Comparison of ENCODE assay signal across 8 mouse cellular contexts in genomic region chr2:152828011-152828370, GRCm38 (mm10). TPM values are rescaled to one million over a fixed set of nuclear protein-coding genes. Genes with fewer than 3 reads are reported as not detected.
DNase-seq lines count a peak whose midpoint lies in the region; ATAC-seq and TF ChIP-seq lines count a peak whose summit lies in the region.

No protein-coding gene starts in this region.

- no peak for TF ChIP-seq CTCF in liver, adult 2 months (IDR thresholded peaks at IDR 0.05; ENCODE audit: low read depth, low read length)

- peaks cover 19% of the 10 kb centered on the region for H3K4me1 ChIP-seq in liver, adult 2 months (ENCODE audit: control insufficient read depth, insufficient read depth, low read length)
- peaks cover 57% of the 10 kb centered on the region for H3K4me1 ChIP-seq in forebrain, embryonic 10.5 days
- H3K4me1 ChIP-seq in kidney, embryonic 14.5 days (ENCODE audit: control insufficient read depth, insufficient read depth, low read length) = peaks cover 56% of the 10 kb centered on the region
- peaks cover 48% of the 10 kb centered on the region for H3K4me1 ChIP-seq in midbrain, embryonic 12.5 days

- H3K36me3 ChIP-seq in liver, adult 2 months (ENCODE audit: control insufficient read depth, insufficient read depth, low read length) = peaks cover 1% of the 10 kb centered on the region; the same call in 1 of the 2 replicates
- H3K36me3 ChIP-seq in forebrain, embryonic 10.5 days (replicated peaks) = peaks cover 49% of the 10 kb centered on the region
- H3K36me3 ChIP-seq in kidney, embryonic 14.5 days (ENCODE audit: control insufficient read depth, insufficient read depth, low read length) = peaks cover 25% of the 10 kb centered on the region
- H3K36me3 ChIP-seq in midbrain, embryonic 12.5 days = 0 out of 2 replicates have a peak, but pooled peaks cover 7% of the 10 kb centered on the region

- H3K4me3 ChIP-seq in liver, adult 2 months (ENCODE audit: insufficient read depth, low read depth, low read length) = peak overlapping the region; percentile 84
- peak overlapping the region; percentile 81 for H3K4me3 ChIP-seq in forebrain, embryonic 10.5 days
- peak overlapping the region; percentile 57 for H3K4me3 ChIP-seq in kidney, embryonic 14.5 days (ENCODE audit: low read length)
- H3K4me3 ChIP-seq in midbrain, embryonic 12.5 days = peak overlapping the region; percentile 76

- no peaks in the 10 kb centered on the region for H3K9me3 ChIP-seq in forebrain, embryonic 10.5 days
- H3K9me3 ChIP-seq in kidney, embryonic 14.5 days (ENCODE audit: control insufficient read depth, low read length) = no peaks in the 10 kb centered on the region
- H3K9me3 ChIP-seq in midbrain, embryonic 12.5 days = no peaks in the 10 kb centered on the region

- 20% methylated on average over 4 of the region's 4 CpGs for WGBS in liver, adult 2 months
- 80% methylated on average over 4 of the region's 4 CpGs for WGBS in forebrain, embryonic 10.5 days
- 36% methylated on average over 4 of the region's 4 CpGs for WGBS in kidney, embryonic 14.5 days
- WGBS in midbrain, embryonic 12.5 days = 78% methylated on average over 4 of the region's 4 CpGs

- TF ChIP-seq POLR2A in liver, adult 2 months (IDR thresholded peaks at IDR 0.05; ENCODE audit: extremely low read depth, insufficient read depth, low read length) = no peak

- peak overlapping the region; percentile 75 for H3K9ac ChIP-seq in liver, adult 2 months (ENCODE audit: low read depth, low read length)
- 0 out of 2 replicates have a peak overlapping the region, but pooled peaks have one; percentile 1 for H3K9ac ChIP-seq in kidney, embryonic 14.5 days (ENCODE audit: low read depth, low read length)
- H3K9ac ChIP-seq in midbrain, embryonic 12.5 days (replicated peaks) = peak overlapping the region; percentile 85; the same call in 1 of the 2 replicates

- peaks cover 28% of the 10 kb centered on the region; the same call in 1 of the 2 replicates for H3K79me2 ChIP-seq in liver, adult 2 months (ENCODE audit: control insufficient read depth, insufficient read depth, low read length)

- H3K27me3 ChIP-seq in liver, adult 2 months (ENCODE audit: control insufficient read depth, insufficient read depth, low read length) = no peaks in the 10 kb centered on the region
- H3K27me3 ChIP-seq in forebrain, embryonic 10.5 days (ENCODE audit: poor library complexity, severe bottlenecking) = no peaks in the 10 kb centered on the region; the same call in 1 of the 2 replicates
- H3K27me3 ChIP-seq in kidney, embryonic 14.5 days (ENCODE audit: control insufficient read depth, insufficient read depth, low read length) = no peaks in the 10 kb centered on the region
- no peaks in the 10 kb centered on the region for H3K27me3 ChIP-seq in midbrain, embryonic 12.5 days

- DNase-seq in liver, adult 2 months (ENCODE audit: extremely low read depth, low read depth, low spot score) = no peak
- no peak for DNase-seq in liver
- no peak for DNase-seq in forebrain, embryonic 10.5 days (ENCODE audit: extremely low spot score, low spot score)
- DNase-seq in right cerebral cortex, postnatal 14 days = no peak

- no peak for ATAC-seq in kidney, embryonic 14.5 days (ENCODE audit: low FRiP score, low TSS enrichment)
- no peak for ATAC-seq in midbrain, embryonic 12.5 days (ENCODE audit: low FRiP score, low read depth)
- ATAC-seq in activated CD4-positive, CD25-positive, alpha-beta regulatory T cell, adult 4 months = no peak
- no peak for ATAC-seq in cerebellum, adult (ENCODE audit: insufficient number of reproducible peaks, low FRiP score, low TSS enrichment)

- peak overlapping the region; percentile 85 for H3K4me2 ChIP-seq in kidney, embryonic 14.5 days (replicated peaks; ENCODE audit: low read depth, low read length)
- H3K4me2 ChIP-seq in midbrain, embryonic 12.5 days (replicated peaks) = peak overlapping the region; percentile 61

- peak overlapping the region; percentile 95 for H3K27ac ChIP-seq in liver, adult 2 months (replicated peaks; ENCODE audit: insufficient read depth, low read depth, low read length)
- H3K27ac ChIP-seq in forebrain, embryonic 10.5 days = peak overlapping the region; percentile 62; the same call in 1 of the 2 replicates
- peak overlapping the region; percentile 49; the same call in 1 of the 2 replicates for H3K27ac ChIP-seq in kidney, embryonic 14.5 days (ENCODE audit: low read depth, low read length)
- H3K27ac ChIP-seq in midbrain, embryonic 12.5 days (replicated peaks) = no peak overlapping the region

RNA-seq across cellular contexts. Expression of gene Bcl2l1, which starts 3.5 kb away (rescaled TPM):
- total RNA-seq in liver, adult 2 months (2014; rRNA removed) = 14.9 and 16.1 TPM in 2 replicates
- 30.4 and 33.8 TPM in 2 replicates for polyA plus RNA-seq in liver, adult 2 months (2012; rRNA removed)
- 98.5 and 104 TPM in 2 replicates for polyA plus RNA-seq in forebrain, embryonic 10.5 days (2016; fragmentation: Nextera tagmentation; extraction: Ambion mirVana)
- 66.9 and 96.1 TPM in 2 replicates for polyA plus RNA-seq in kidney, embryonic 14.5 days (2014; fragmentation: Nextera tagmentation; extraction: Ambion mirVana)
- 156 and 168 TPM in 2 replicates for polyA plus RNA-seq in midbrain, embryonic 12.5 days (2016; fragmentation: Nextera tagmentation; extraction: Ambion mirVana)
- 10 to 100 TPM; 52.4 to 59.9 TPM for polyA plus RNA-seq in activated CD4-positive, CD25-positive, alpha-beta regulatory T cell, adult 4 months (2017; shearing (Covaris generic))

RNA-seq across cellular contexts. Expression of gene Tpx2, which starts 19.8 kb away (rescaled TPM):
- 0.18 and 1.1 TPM in 2 replicates for total RNA-seq in liver, adult 2 months (2014; rRNA removed)
- 0.04 TPM in 1 of 2 replicates, not detected in the other for polyA plus RNA-seq in liver, adult 2 months (2012; rRNA removed)
- 162 and 163 TPM in 2 replicates for polyA plus RNA-seq in forebrain, embryonic 10.5 days (2016; fragmentation: Nextera tagmentation; extraction: Ambion mirVana)
- 107 and 124 TPM in 2 replicates for polyA plus RNA-seq in kidney, embryonic 14.5 days (2014; fragmentation: Nextera tagmentation; extraction: Ambion mirVana)
- polyA plus RNA-seq in midbrain, embryonic 12.5 days (2016; fragmentation: Nextera tagmentation; extraction: Ambion mirVana) = 109 and 113 TPM in 2 replicates
- 10 to 100 TPM; 21.3 to 23.3 TPM for polyA plus RNA-seq in activated CD4-positive, CD25-positive, alpha-beta regulatory T cell, adult 4 months (2017; shearing (Covaris generic))

Comparison
In these comparisons a context has a peak if more than half of its experiments do, and no peak if none do; other contexts are left out.
1. H3K9ac ChIP-seq: peak in every context shown above with its lines; median percentile 85 in midbrain, embryonic 12.5 days; 75 in liver, adult 2 months; 1 in kidney, embryonic 14.5 days.
2. RNA of gene Tpx2, which starts 19.8 kb away (polyA plus RNA-seq): 162 to 163 TPM in forebrain, embryonic 10.5 days, 107 to 124 TPM in kidney, embryonic 14.5 days, 109 to 113 TPM in midbrain, embryonic 12.5 days and 21.3 to 23.3 TPM in activated CD4-positive, CD25-positive, alpha-beta regulatory T cell, adult 4 months; 0.04 TPM in liver, adult 2 months; every median in the first group is over 10 times any median in the second.
3. Peak in every context shown above with its lines, with median percentiles within 50 percentile points of each other: H3K4me3 ChIP-seq.